ENCODE assay signal across 9 mouse cellular contexts in genomic region chr1:174469736-174470135, GRCm38 (mm10). TPM values are rescaled to one million over a fixed set of nuclear protein-coding genes. Genes with fewer than 3 reads are reported as not detected.
DNase-seq lines count a peak whose midpoint lies in the region; ATAC-seq lines count a peak whose summit lies in the region.
"Had no signal": no experiment of that assay in that cellular context is flagged by ENCODE, and none has a peak within 500 bp of the region (broad histone marks: within the 10 kb centered on the region; RNA-seq: fewer than 3 reads in every experiment).

No protein-coding gene starts in this region.

- no peaks in the 10 kb centered on the region for H3K4me1 ChIP-seq in liver, embryonic 11.5 days (replicated peaks; ENCODE audit: control insufficient read depth, insufficient read depth, low read length)
- no peaks in the 10 kb centered on the region for H3K4me1 ChIP-seq in neural tube, embryonic 14.5 days (ENCODE audit: control insufficient read depth, insufficient read depth, low read length)

- no peak overlapping the region for H3K9ac ChIP-seq in liver, embryonic 11.5 days (ENCODE audit: low read depth, low read length)
- H3K9ac ChIP-seq in neural tube, embryonic 14.5 days (replicated peaks; ENCODE audit: low read depth, low read length), result no peak overlapping the region

- no peaks in the 10 kb centered on the region for H3K27me3 ChIP-seq in liver, embryonic 11.5 days (replicated peaks; ENCODE audit: control insufficient read depth, insufficient read depth, low read length)
- no peaks in the 10 kb centered on the region for H3K27me3 ChIP-seq in neural tube, embryonic 14.5 days (ENCODE audit: control insufficient read depth, insufficient read depth, low read length)

- 7% methylated on average over 6 of the region's 6 CpGs for WGBS in liver, embryonic 11.5 days
- WGBS in neural tube, embryonic 14.5 days, result 5% methylated on average over 6 of the region's 6 CpGs

- H3K4me3 ChIP-seq in liver, embryonic 11.5 days (ENCODE audit: low read depth, low read length), result no peak overlapping the region
- H3K4me3 ChIP-seq in neural tube, embryonic 14.5 days (ENCODE audit: low read depth, low read length), result no peak overlapping the region

- no peak overlapping the region for H3K27ac ChIP-seq in liver, embryonic 11.5 days (ENCODE audit: low read depth, low read length)
- H3K27ac ChIP-seq in neural tube, embryonic 14.5 days (ENCODE audit: low read depth, low read length), result no peak overlapping the region

- no peaks in the 10 kb centered on the region for H3K9me3 ChIP-seq in liver, embryonic 11.5 days (ENCODE audit: control insufficient read depth, low read length)
- H3K9me3 ChIP-seq in neural tube, embryonic 14.5 days (ENCODE audit: control insufficient read depth, low read length), result no peaks in the 10 kb centered on the region

- peak; percentile 49 for DNase-seq in 416B (ENCODE audit: low read depth)
- peak; percentile 26 for DNase-seq in MEL-GATA-1-ER (ENCODE audit: extremely low read depth, low read depth)
- DNase-seq in cerebellum, postnatal 10 days, result peak; percentile 75 to 80
- DNase-seq in frontal cortex, postnatal 10 days (ENCODE audit: low spot score in 2 of 2), result peak; percentile 24 to 36
- DNase-seq in kidney, postnatal 10 days, result peak; percentile 33
- no peak for DNase-seq in liver, embryonic 11.5 days (ENCODE audit: low spot score)
- no peak for DNase-seq in T-cell, adult 2 months (ENCODE audit: low spot score)

- no peak overlapping the region for H3K4me2 ChIP-seq in liver, embryonic 11.5 days
- no peak overlapping the region for H3K4me2 ChIP-seq in neural tube, embryonic 14.5 days (ENCODE audit: low read depth, low read length)

- peak; percentile 48; the same call in 1 of the 2 replicates for ATAC-seq in liver, embryonic 11.5 days (replicated peaks; ENCODE audit: low FRiP score)
- peak; percentile 91 for ATAC-seq in neural tube, embryonic 14.5 days (ENCODE audit: low read depth)

- no peaks in the 10 kb centered on the region for H3K36me3 ChIP-seq in liver, embryonic 11.5 days (ENCODE audit: control insufficient read depth, insufficient read depth, low read length)
- no peaks in the 10 kb centered on the region for H3K36me3 ChIP-seq in neural tube, embryonic 14.5 days (ENCODE audit: control insufficient read depth, insufficient read depth, low read length)

RNA-seq across cellular contexts. Expression of gene Olfr220, which starts 27.9 kb away (rescaled TPM):
- not detected in 2 replicates for polyA plus RNA-seq in liver, embryonic 11.5 days (2014; fragmentation: Nextera tagmentation; extraction: Ambion mirVana)
- polyA plus RNA-seq in neural tube, embryonic 14.5 days (2014; fragmentation: Nextera tagmentation; extraction: Ambion mirVana), result not detected in 2 replicates
- polyA plus RNA-seq: gonadal fat pad, adult 2 months had no signal

RNA-seq across cellular contexts. Expression of gene Fmn2, which starts 31.9 kb away (rescaled TPM):
- polyA plus RNA-seq in liver, embryonic 11.5 days (2014; fragmentation: Nextera tagmentation; extraction: Ambion mirVana), result 0.41 and 0.55 TPM in 2 replicates
- polyA plus RNA-seq in neural tube, embryonic 14.5 days (2014; fragmentation: Nextera tagmentation; extraction: Ambion mirVana), result 11.1 and 14.5 TPM in 2 replicates

RNA-seq across cellular contexts. Expression of gene Olfr414, which starts 45.9 kb away (rescaled TPM):
- polyA plus RNA-seq in liver, embryonic 11.5 days (2014; fragmentation: Nextera tagmentation; extraction: Ambion mirVana), result not detected in 2 replicates
- not detected in 2 replicates for polyA plus RNA-seq in neural tube, embryonic 14.5 days (2014; fragmentation: Nextera tagmentation; extraction: Ambion mirVana)
- polyA plus RNA-seq: gonadal fat pad, adult 2 months had no signal

Comparison
In these comparisons a context has a peak if more than half of its experiments do, and no peak if none do; other contexts are left out.
1. DNase-seq: peak in 416B (single experiment), MEL-GATA-1-ER (single experiment), cerebellum, postnatal 10 days (2 of 2), frontal cortex, postnatal 10 days (2 of 2) and kidney, postnatal 10 days (single experiment); none in liver, embryonic 11.5 days (single experiment) and T-cell, adult 2 months (single experiment).